In the genomic region with DNA sequence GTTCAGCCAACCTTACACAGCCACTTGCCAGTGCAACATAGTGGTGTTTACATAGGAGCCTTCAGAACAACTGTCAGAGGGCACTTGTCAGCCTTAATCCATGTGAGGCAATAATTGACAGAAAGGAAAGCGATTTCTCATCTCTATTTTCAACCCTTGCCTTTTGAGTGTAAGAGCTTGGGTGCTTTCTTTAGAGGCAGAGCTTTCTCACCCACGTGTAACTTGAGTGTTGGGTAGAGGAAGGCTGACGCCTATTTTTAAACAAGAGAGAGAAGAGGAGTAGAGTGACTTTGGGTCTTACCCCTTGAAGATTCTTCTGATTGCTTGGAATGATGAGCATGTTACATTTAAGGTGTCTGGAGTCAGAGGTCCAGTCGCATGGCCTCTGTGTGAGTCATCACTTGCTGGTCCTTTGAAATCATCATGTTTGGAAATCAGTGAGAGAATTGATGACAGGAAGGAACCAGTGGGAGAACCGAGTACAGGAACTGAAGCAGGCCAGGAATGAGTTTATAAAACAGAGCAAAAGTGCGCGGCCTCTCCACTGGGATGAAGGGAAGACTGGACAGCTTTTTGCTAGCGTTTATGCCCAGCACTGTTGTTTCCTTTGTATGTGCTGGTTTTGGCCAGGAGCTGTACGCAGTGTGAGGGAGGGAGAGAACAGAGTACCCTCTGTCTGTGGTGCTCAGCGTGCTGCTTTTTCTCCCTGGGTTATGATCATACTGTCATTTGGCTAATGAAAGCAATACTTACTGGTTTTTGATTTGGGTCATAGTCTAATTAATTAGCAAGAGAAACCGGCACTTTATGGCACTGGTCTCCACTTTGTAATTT, we compare ENCODE assay signal across 14 mouse cellular contexts.
DNase-seq lines count a peak whose midpoint lies in the region; ATAC-seq and TF ChIP-seq lines count a peak whose summit lies in the region.
"Had no signal": no experiment of that assay in that cellular context is flagged by ENCODE, and none has a peak within 500 bp of the region (broad histone marks: within the 10 kb centered on the region; RNA-seq: fewer than 3 reads in every experiment).

No protein-coding gene starts in this region.

- in situ Hi-C loops in Patski (cut with MboI; ENCODE audit: low pct_unique_long_range_greater_than_20kb), result no loop called here

- WGBS in lung, embryonic 14.5 days, result 41% methylated on average over 11 of the region's 11 CpGs
- 36% methylated on average over 11 of the region's 11 CpGs for WGBS in lung, adult 2 months
- 46% methylated on average over 11 of the region's 11 CpGs for WGBS in intestine, embryonic 16.5 days

- no peak for ATAC-seq in lung, embryonic 14.5 days (ENCODE audit: insufficient read depth)
- peak; percentile 21 for ATAC-seq in Patski
- no peak for ATAC-seq in activated CD4-positive, CD25-positive, alpha-beta regulatory T cell, adult 4 months
- no peak for ATAC-seq in intestine, embryonic 16.5 days
- ATAC-seq: forebrain, embryonic 15.5 days; intestine, postnatal 0 days had no signal

- no peaks in the 10 kb centered on the region for H3K36me3 ChIP-seq in lung, embryonic 14.5 days (ENCODE audit: insufficient read depth)
- no peaks in the 10 kb centered on the region for H3K36me3 ChIP-seq in intestine, embryonic 16.5 days (ENCODE audit: control insufficient read depth, insufficient read depth, low read length)
- H3K36me3 ChIP-seq: embryonic facial prominence, embryonic 15.5 days; forebrain, embryonic 15.5 days had no signal

- no peak overlapping the region for H3K9ac ChIP-seq in lung, embryonic 14.5 days
- H3K9ac ChIP-seq in intestine, embryonic 16.5 days (ENCODE audit: low read depth, low read length), result no peak overlapping the region
- H3K9ac ChIP-seq: embryonic facial prominence, embryonic 15.5 days; forebrain, embryonic 15.5 days; liver, embryonic 14.5 days had no signal

- H3K4me2 ChIP-seq in lung, embryonic 14.5 days, result no peak overlapping the region
- H3K4me2 ChIP-seq in intestine, embryonic 16.5 days (ENCODE audit: low read depth, low read length), result no peak overlapping the region
- H3K4me2 ChIP-seq: embryonic facial prominence, embryonic 15.5 days; forebrain, embryonic 15.5 days had no signal

- CTCF ChIA-PET in Patski (lab: Charles Lee), result no interaction called here

- TF ChIP-seq CTCF in gastrocnemius, adult 2 months (IDR thresholded peaks at IDR 0.05), result no peak
- no peak for TF ChIP-seq CTCF in lung, embryonic 14.5 days (IDR thresholded peaks at IDR 0.05; ENCODE audit: low read depth)
- TF ChIP-seq CTCF in lung, adult 2 months (IDR thresholded peaks at IDR 0.05; ENCODE audit: insufficient read depth, low read length), result no peak
- no peak for TF ChIP-seq CTCF in Patski (IDR thresholded peaks at IDR 0.05)

- TF ChIP-seq POLR2A in lung, adult 2 months (IDR thresholded peaks at IDR 0.05; ENCODE audit: borderline replicate concordance, extremely low read depth, low read depth, low read length), result no peak

- no peak overlapping the region for H3K4me3 ChIP-seq in gastrocnemius, adult 2 months
- no peak overlapping the region for H3K4me3 ChIP-seq in lung, embryonic 14.5 days (ENCODE audit: low read depth, low read length)
- no peak overlapping the region for H3K4me3 ChIP-seq in lung, adult 2 months (replicated peaks; ENCODE audit: extremely low read depth, low read depth, low read length)
- H3K4me3 ChIP-seq in intestine, embryonic 16.5 days (ENCODE audit: low read length), result no peak overlapping the region
- H3K4me3 ChIP-seq: embryonic facial prominence, embryonic 15.5 days; forebrain, embryonic 15.5 days had no signal

- intact Hi-C loops in gastrocnemius, adult 2 months (cut with DNase I), result no loop called here

- H3K27me3 ChIP-seq in lung, embryonic 14.5 days (ENCODE audit: insufficient read depth, low read length), result no peaks in the 10 kb centered on the region
- H3K27me3 ChIP-seq in Patski, result no peaks in the 10 kb centered on the region
- no peaks in the 10 kb centered on the region for H3K27me3 ChIP-seq in intestine, embryonic 16.5 days (replicated peaks; ENCODE audit: control insufficient read depth, insufficient read depth, low read length)
- H3K27me3 ChIP-seq: embryonic facial prominence, embryonic 15.5 days; forebrain, embryonic 15.5 days had no signal

- H3K4me1 ChIP-seq in lung, embryonic 14.5 days (ENCODE audit: insufficient read depth), result 0 out of 2 replicates have a peak, but pooled peaks cover 2% of the 10 kb centered on the region
- peaks cover 3% of the 10 kb centered on the region for H3K4me1 ChIP-seq in lung, adult 2 months (ENCODE audit: control insufficient read depth, insufficient read depth, low read length)
- peaks cover 5% of the 10 kb centered on the region; the same call in 1 of the 2 replicates for H3K4me1 ChIP-seq in intestine, embryonic 16.5 days (ENCODE audit: control insufficient read depth, insufficient read depth, low read length)
- H3K4me1 ChIP-seq: embryonic facial prominence, embryonic 15.5 days; forebrain, embryonic 15.5 days had no signal

- no peak for DNase-seq in gastrocnemius, adult 2 months
- no peak for DNase-seq in gastrocnemius, postnatal 25 days
- DNase-seq in lung, embryonic 14.5 days, result peak; percentile 20
- no peak for DNase-seq in lung, adult 2 months
- DNase-seq in Patski (ENCODE audit: low read depth, low spot score), result no peak
- peak; percentile 35 for DNase-seq in lung, postnatal 36 days
- DNase-seq: cerebellum, adult 9-11 months had no signal

- H3K9me3 ChIP-seq in lung, embryonic 14.5 days (ENCODE audit: low read depth, low read length), result no peaks in the 10 kb centered on the region
- no peaks in the 10 kb centered on the region for H3K9me3 ChIP-seq in intestine, embryonic 16.5 days (ENCODE audit: control insufficient read depth, low read length)
- H3K9me3 ChIP-seq: embryonic facial prominence, embryonic 15.5 days; forebrain, embryonic 15.5 days had no signal

- POLR2A ChIA-PET in Patski (lab: Charles Lee), result interaction anchor here (0.6 kb wide), 1 partner anchor 81 kb away, joined by 3 read pairs; no protein-coding TSS in a partner anchor

- H3K27ac ChIP-seq in gastrocnemius, adult 2 months, result peak overlapping the region; percentile 66
- H3K27ac ChIP-seq in lung, embryonic 14.5 days (ENCODE audit: low read depth), result no peak overlapping the region
- no peak overlapping the region for H3K27ac ChIP-seq in intestine, embryonic 16.5 days (ENCODE audit: low read length)
- H3K27ac ChIP-seq: embryonic facial prominence, embryonic 15.5 days; forebrain, embryonic 15.5 days; liver, embryonic 14.5 days; stomach, postnatal 0 days had no signal

Comparison
In these comparisons a context has a peak if more than half of its experiments do, and no peak if none do; other contexts are left out.
1. DNase-seq: peak in lung, embryonic 14.5 days (single experiment) and lung, postnatal 36 days (single experiment); none in gastrocnemius, adult 2 months (single experiment), gastrocnemius, postnatal 25 days (single experiment), lung, adult 2 months (single experiment) and Patski (single experiment).